Mouse (Mus musculus): ENCODE data around the gene Rprd1b. TPM values are rescaled to one million over a fixed set of nuclear protein-coding genes. Genes with fewer than 3 reads are reported as not detected.

Rprd1b gene
- polyA plus RNA-seq, 1 experiment from 2014 or later: 40.7 TPM

- no peaks in the 10 kb centered on the region for H3K9me3 ChIP-seq
- ATAC-seq (ENCODE audit: insufficient read depth, low FRiP score, low read depth): peak; percentile 76
- H3K4me1 ChIP-seq: peaks cover 54% of the 10 kb centered on the region
- H3K36me3 ChIP-seq: no peaks in the 10 kb centered on the region
- H3K27me3 ChIP-seq (replicated peaks): no peaks in the 10 kb centered on the region
- WGBS: 68% methylated on average over 7 of the region's 7 CpGs
- H3K27ac ChIP-seq: peak overlapping the region; percentile 72
- H3K4me2 ChIP-seq: no peak overlapping the region
- H3K4me3 ChIP-seq (replicated peaks): no peak overlapping the region
- H3K9ac ChIP-seq: no peak overlapping the region
Measured at GRCm38 (mm10) chr2:158141690-158142440, 113.6 kb downstream of the Rprd1b start.

GRCm38 (mm10) chr2:158142981-158143380 lies 114.7 kb downstream of the Rprd1b start:
- 80% methylated on average over 18 of the region's 18 CpGs for WGBS
- H3K9ac ChIP-seq: no peak overlapping the region
- H3K27me3 ChIP-seq (replicated peaks): no peaks in the 10 kb centered on the region
- peaks cover 49% of the 10 kb centered on the region for H3K4me1 ChIP-seq
- H3K27ac ChIP-seq: peak overlapping the region; percentile 72; the same call in 1 of the 2 replicates
- no peaks in the 10 kb centered on the region for H3K9me3 ChIP-seq
- peak overlapping the region; percentile 36 for H3K4me2 ChIP-seq
- ATAC-seq (ENCODE audit: insufficient read depth, low FRiP score, low read depth): no peak
- no peak overlapping the region for H3K4me3 ChIP-seq (replicated peaks)
- no peaks in the 10 kb centered on the region for H3K36me3 ChIP-seq

GRCm38 (mm10) chr2:158143816-158144215 lies 115.5 kb downstream of the Rprd1b start:
- WGBS: 46% methylated on average over 3 of the region's 3 CpGs

GRCm38 (mm10) chr2:158144263-158144662 lies 116.0 kb downstream of the Rprd1b start:
- 51% methylated on average over 8 of the region's 8 CpGs for WGBS
- Histone ChIP-seq H3K27me3 (replicated peaks) (no peaks in the 10 kb centered on the region), H3K4me3 (replicated peaks) (peak overlapping the region; percentile 60; the same call in 1 of the 2 replicates), H3K27ac (peak overlapping the region; percentile 19; the same call in 1 of the 2 replicates), H3K4me1 (peaks cover 49% of the 10 kb centered on the region), H3K9me3 (no peaks in the 10 kb centered on the region), H3K4me2 (peak overlapping the region; percentile 72), H3K9ac (no peak overlapping the region), H3K36me3 (no peaks in the 10 kb centered on the region)
- no peak for ATAC-seq (ENCODE audit: insufficient read depth, low FRiP score, low read depth)

More at GRCm38 (mm10) chr2:158143816-158144215, 115.5 kb downstream of the Rprd1b start:
- peak overlapping the region; percentile 60; the same call in 1 of the 2 replicates for H3K4me3 ChIP-seq (replicated peaks)
- peaks cover 49% of the 10 kb centered on the region for H3K4me1 ChIP-seq
- no peaks in the 10 kb centered on the region for H3K36me3 ChIP-seq
- H3K9me3 ChIP-seq: no peaks in the 10 kb centered on the region
- ATAC-seq (ENCODE audit: insufficient read depth, low FRiP score, low read depth): no peak
- H3K27me3 ChIP-seq (replicated peaks): no peaks in the 10 kb centered on the region
- peak overlapping the region; percentile 19; the same call in 1 of the 2 replicates for H3K27ac ChIP-seq
- no peak overlapping the region for H3K9ac ChIP-seq
- peak overlapping the region; percentile 72 for H3K4me2 ChIP-seq

- H3K27me3 ChIP-seq (replicated peaks): no peaks in the 10 kb centered on the region
- no peaks in the 10 kb centered on the region for H3K9me3 ChIP-seq
- peaks cover 43% of the 10 kb centered on the region for H3K4me1 ChIP-seq
- no peak overlapping the region for H3K27ac ChIP-seq
- H3K36me3 ChIP-seq: no peaks in the 10 kb centered on the region
- peak overlapping the region; percentile 72 for H3K4me2 ChIP-seq
- ATAC-seq (ENCODE audit: insufficient read depth, low FRiP score, low read depth): no peak
- H3K4me3 ChIP-seq (replicated peaks): peak overlapping the region; percentile 60
- peak overlapping the region; percentile 65; the same call in 1 of the 2 replicates for H3K9ac ChIP-seq
- 66% methylated on average over 6 of the region's 6 CpGs for WGBS
Measured at GRCm38 (mm10) chr2:158144750-158145527, 116.6 kb downstream of the Rprd1b start.

GRCm38 (mm10) chr2:158145528-158146065 lies 117.3 kb downstream of the Rprd1b start:
- Histone ChIP-seq H3K27ac (peak overlapping the region; percentile 44), H3K27me3 (replicated peaks) (no peaks in the 10 kb centered on the region)

GRCm38 (mm10) chr2:158146223-158146622 lies 117.9 kb downstream of the Rprd1b start, which contains the start of gene Tgm2:
TSS of gene Tgm2 (minus strand) at chr2:158146436.
- Histone ChIP-seq H3K9me3 (no peaks in the 10 kb centered on the region), H3K4me2 (peak within 1 kb of the TSS; percentile 72), H3K27ac (peak within 1 kb of the TSS; percentile 44), H3K9ac (peak within 1 kb of the TSS; percentile 65), H3K4me1 (peaks cover 30% of the 10 kb centered on the region), H3K36me3 (no peaks in the 10 kb centered on the region), H3K27me3 (replicated peaks) (no peaks in the 10 kb centered on the region), H3K4me3 (replicated peaks) (peak within 1 kb of the TSS; percentile 60)
- peak; percentile 69 for ATAC-seq (ENCODE audit: insufficient read depth, low FRiP score, low read depth)
- WGBS: 1% methylated on average over 33 of the region's 33 CpGs

More at GRCm38 (mm10) chr2:158145528-158146065, 117.3 kb downstream of the Rprd1b start:
- H3K4me3 ChIP-seq (replicated peaks): peak overlapping the region; percentile 60
- ATAC-seq (ENCODE audit: insufficient read depth, low FRiP score, low read depth): no peak
- H3K36me3 ChIP-seq: no peaks in the 10 kb centered on the region
- no peaks in the 10 kb centered on the region for H3K9me3 ChIP-seq
- 57% methylated on average over 5 of the region's 5 CpGs for WGBS
- peaks cover 37% of the 10 kb centered on the region for H3K4me1 ChIP-seq
- peak overlapping the region; percentile 65 for H3K9ac ChIP-seq
- peak overlapping the region; percentile 72 for H3K4me2 ChIP-seq

- no peak overlapping the region for H3K4me2 ChIP-seq
- H3K9me3 ChIP-seq: no peaks in the 10 kb centered on the region
- no peak overlapping the region for H3K9ac ChIP-seq
- ATAC-seq (ENCODE audit: insufficient read depth, low FRiP score, low read depth): no peak
- H3K4me1 ChIP-seq: peaks cover 25% of the 10 kb centered on the region
- H3K27ac ChIP-seq: no peak overlapping the region
- H3K36me3 ChIP-seq: no peaks in the 10 kb centered on the region
- no peaks in the 10 kb centered on the region for H3K27me3 ChIP-seq (replicated peaks)
- 88% methylated on average over 8 of the region's 8 CpGs for WGBS
- no peak overlapping the region for H3K4me3 ChIP-seq (replicated peaks)
Measured at GRCm38 (mm10) chr2:158146971-158147370, 118.7 kb downstream of the Rprd1b start.

- no peak for ATAC-seq (ENCODE audit: insufficient read depth, low FRiP score, low read depth)
- H3K4me1 ChIP-seq: peaks cover 26% of the 10 kb centered on the region
- 98% methylated on average over 3 of the region's 3 CpGs for WGBS
- no peaks in the 10 kb centered on the region for H3K9me3 ChIP-seq
- H3K4me3 ChIP-seq (replicated peaks): no peak overlapping the region
- no peaks in the 10 kb centered on the region for H3K27me3 ChIP-seq (replicated peaks)
- H3K9ac ChIP-seq: no peak overlapping the region
- H3K27ac ChIP-seq: no peak overlapping the region
- no peaks in the 10 kb centered on the region for H3K36me3 ChIP-seq
- no peak overlapping the region for H3K4me2 ChIP-seq
Measured at GRCm38 (mm10) chr2:158151077-158151476, 122.8 kb downstream of the Rprd1b start.

GRCm38 (mm10) chr2:158152685-158153309 lies 124.5 kb downstream of the Rprd1b start:
- Histone ChIP-seq H3K4me1 (peaks cover 26% of the 10 kb centered on the region), H3K9ac (no peak overlapping the region), H3K27me3 (replicated peaks) (no peaks in the 10 kb centered on the region), H3K27ac (peak overlapping the region; percentile 80; the same call in 1 of the 2 replicates), H3K36me3 (no peaks in the 10 kb centered on the region), H3K9me3 (no peaks in the 10 kb centered on the region), H3K4me3 (replicated peaks) (no peak overlapping the region), H3K4me2 (peak overlapping the region; percentile 78)
- 51% methylated on average over 6 of the region's 6 CpGs for WGBS
- ATAC-seq (ENCODE audit: insufficient read depth, low FRiP score, low read depth): peak; percentile 29; the same call in 1 of the 2 replicates

- Histone ChIP-seq H3K4me3 (replicated peaks) (peak overlapping the region; percentile 38), H3K4me1 (peaks cover 28% of the 10 kb centered on the region), H3K27me3 (replicated peaks) (no peaks in the 10 kb centered on the region), H3K9me3 (no peaks in the 10 kb centered on the region), H3K36me3 (no peaks in the 10 kb centered on the region), H3K9ac (peak overlapping the region; percentile 32), H3K27ac (peak overlapping the region; percentile 80), H3K4me2 (peak overlapping the region; percentile 78)
- peak; percentile 72 for ATAC-seq (ENCODE audit: insufficient read depth, low FRiP score, low read depth)
- WGBS: 1% methylated on average over 22 of the region's 22 CpGs
Measured at GRCm38 (mm10) chr2:158153728-158154343, 125.5 kb downstream of the Rprd1b start.
